Mouse (Mus musculus): ENCODE data around the gene Stx19. TPM values are rescaled to one million over a fixed set of nuclear protein-coding genes. Genes with fewer than 3 reads are reported as not detected.
A peak's percentile ranks its signal among the peaks of the same experiment; 100 is the strongest.

Gene Stx19
- total and polyA plus RNA-seq, 3 experiments: 0.11 TPM; not detected in 2

DNA sequence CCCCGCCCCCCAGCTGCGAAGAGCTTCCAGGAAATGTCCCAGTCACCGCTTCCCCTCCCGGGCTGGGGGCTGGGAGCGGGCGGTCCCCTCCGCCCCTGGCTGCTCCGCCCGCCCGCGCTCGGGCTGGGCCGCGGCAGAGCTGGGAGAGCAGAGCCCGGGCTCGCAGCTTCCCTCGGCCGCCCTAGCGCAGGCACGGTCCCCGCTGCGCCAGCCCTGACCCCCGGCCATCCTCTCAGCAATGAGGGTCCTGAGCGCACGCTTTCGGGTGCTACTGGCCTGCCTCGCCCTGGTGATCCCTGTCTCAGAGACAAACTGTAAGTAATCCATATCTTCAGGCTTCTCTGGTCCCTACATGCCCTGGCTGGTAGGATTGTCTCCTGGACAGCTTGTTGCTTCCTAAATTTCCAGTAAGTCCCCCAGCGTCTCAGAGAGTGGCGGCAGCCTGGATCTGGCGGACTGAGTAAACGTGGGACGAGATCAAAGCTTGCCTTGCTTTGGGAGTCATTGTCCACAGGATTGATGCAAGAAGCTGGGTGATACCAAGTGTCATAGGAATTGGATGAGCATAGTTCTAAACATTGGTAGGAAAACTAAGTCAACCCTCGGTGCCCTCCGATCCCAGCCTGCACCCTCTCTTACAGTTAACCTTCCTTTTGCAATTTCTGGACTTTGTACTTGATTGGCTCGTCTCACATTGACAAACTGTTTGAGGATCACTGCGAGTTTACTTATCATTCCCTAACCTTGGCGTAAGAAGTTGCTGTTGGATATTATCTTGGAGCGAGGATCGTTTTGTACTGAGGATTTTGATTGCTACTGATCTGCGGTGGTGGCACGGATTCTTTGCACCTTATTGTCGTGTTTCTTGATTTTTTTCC is 40.0 kb downstream of the Stx19 start, which contains the start of gene Pros1:
TSS of gene Pros1 (plus strand) at position 117 of the 878 bp plus-strand sequence.
- Histone ChIP-seq H3K27me3 (ENCODE audit: insufficient read depth, low read length) (no peaks in the 10 kb centered on the region), H3K4me1 (ENCODE audit: insufficient read depth, low read depth, low read length) (peaks cover 36% of the 10 kb centered on the region), H3K4me3 (ENCODE audit: low read depth, low read length) (peak within 1 kb of the TSS; percentile 81), H3K9me3 (replicated peaks) (no peaks in the 10 kb centered on the region), H3K36me3 (replicated peaks) (no peaks in the 10 kb centered on the region)
- ATAC-seq (ENCODE audit: extremely low read depth, insufficient number of reproducible peaks, low FRiP score, poor library complexity, severe bottlenecking): peak; percentile 55
- no peak for TF ChIP-seq POLR2AphosphoS5 (IDR thresholded peaks at IDR 0.05; ENCODE audit: insufficient replicate concordance, low read depth, low read length)
- TF ChIP-seq CTCF (IDR thresholded peaks at IDR 0.05; ENCODE audit: low read depth, low read length): no peak
- TF ChIP-seq GATA2 (IDR thresholded peaks at IDR 0.05; ENCODE audit: borderline replicate concordance, low read depth, low read length): no peak
- TF ChIP-seq TAL1 (conservative IDR thresholded peaks at IDR 0.05; ENCODE audit: low read depth, low read length): no peak
- no peak for TF ChIP-seq GATA1 (IDR thresholded peaks at IDR 0.05; ENCODE audit: borderline replicate concordance, low read length)
- peak; percentile 79 for DNase-seq (ENCODE audit: low spot score)

DNA sequence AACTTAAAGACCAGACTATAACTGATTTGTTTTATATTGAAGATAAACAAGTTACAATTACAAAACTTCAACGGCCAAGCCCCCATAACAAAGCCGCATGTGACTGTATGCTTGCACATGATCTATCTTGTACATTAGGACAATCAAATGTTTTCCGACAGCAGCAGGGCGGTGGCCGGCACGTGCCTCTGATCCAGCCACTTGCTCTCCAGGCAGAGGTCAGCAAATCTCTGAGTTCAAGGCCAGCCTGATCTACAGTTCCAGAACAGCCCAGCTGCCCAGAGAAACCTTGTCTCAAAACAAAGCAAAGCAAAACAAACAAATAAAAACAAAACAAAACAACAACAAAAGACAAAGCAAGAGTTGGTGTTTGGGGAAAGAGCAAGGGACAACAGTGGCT is 40.9 kb downstream of the Stx19 start:
- no peak for TF ChIP-seq GATA1 (IDR thresholded peaks at IDR 0.05; ENCODE audit: borderline replicate concordance, low read length)
- no peak for TF ChIP-seq TAL1 (conservative IDR thresholded peaks at IDR 0.05; ENCODE audit: low read depth, low read length)
- TF ChIP-seq CTCF (IDR thresholded peaks at IDR 0.05; ENCODE audit: low read depth, low read length): no peak
- TF ChIP-seq GATA2 (IDR thresholded peaks at IDR 0.05; ENCODE audit: borderline replicate concordance, low read depth, low read length): no peak
- TF ChIP-seq POLR2AphosphoS5 (IDR thresholded peaks at IDR 0.05; ENCODE audit: insufficient replicate concordance, low read depth, low read length): no peak
- Histone ChIP-seq H3K4me1 (ENCODE audit: insufficient read depth, low read depth, low read length) (peaks cover 36% of the 10 kb centered on the region), H3K9me3 (replicated peaks) (no peaks in the 10 kb centered on the region), H3K4me3 (ENCODE audit: low read depth, low read length) (peak overlapping the region; percentile 49; the same call in 1 of the 2 replicates), H3K27me3 (ENCODE audit: insufficient read depth, low read length) (no peaks in the 10 kb centered on the region), H3K36me3 (replicated peaks) (no peaks in the 10 kb centered on the region)
- DNase-seq (ENCODE audit: low spot score): no peak
- no peak for ATAC-seq (ENCODE audit: extremely low read depth, insufficient number of reproducible peaks, low FRiP score, poor library complexity, severe bottlenecking)

DNA sequence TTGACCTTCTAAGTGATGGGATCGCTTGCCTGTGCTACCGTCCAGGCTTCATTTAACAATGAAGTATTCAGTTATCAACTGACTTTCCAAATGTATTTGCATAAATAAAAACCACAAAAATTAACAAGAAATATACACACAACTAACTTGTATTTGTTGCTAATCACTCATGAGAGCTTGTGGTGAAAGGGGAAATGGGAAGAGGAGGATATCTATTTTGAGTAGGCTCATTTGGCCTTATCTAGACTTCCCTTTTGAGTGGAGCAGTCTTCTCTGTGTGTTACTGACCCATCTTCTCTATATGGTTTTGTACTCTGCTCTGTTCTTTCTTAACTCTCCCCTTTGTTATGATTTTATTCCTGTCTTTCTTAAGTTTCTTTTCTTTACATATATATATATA is 41.8 kb downstream of the Stx19 start:
- Histone ChIP-seq H3K4me3 (ENCODE audit: low read depth, low read length) (no peak overlapping the region), H3K4me1 (ENCODE audit: insufficient read depth, low read depth, low read length) (peaks cover 36% of the 10 kb centered on the region), H3K9me3 (replicated peaks) (no peaks in the 10 kb centered on the region), H3K27me3 (ENCODE audit: insufficient read depth, low read length) (no peaks in the 10 kb centered on the region), H3K36me3 (replicated peaks) (no peaks in the 10 kb centered on the region)
- DNase-seq (ENCODE audit: low spot score) (no peak), ATAC-seq (ENCODE audit: extremely low read depth, insufficient number of reproducible peaks, low FRiP score, poor library complexity, severe bottlenecking) (peak; percentile 37; the same call in 1 of the 2 replicates)
- TF ChIP-seq GATA1 (IDR thresholded peaks at IDR 0.05; ENCODE audit: borderline replicate concordance, low read length): no peak
- no peak for TF ChIP-seq POLR2AphosphoS5 (IDR thresholded peaks at IDR 0.05; ENCODE audit: insufficient replicate concordance, low read depth, low read length)
- TF ChIP-seq TAL1 (conservative IDR thresholded peaks at IDR 0.05; ENCODE audit: low read depth, low read length): no peak
- TF ChIP-seq CTCF (IDR thresholded peaks at IDR 0.05; ENCODE audit: low read depth, low read length): no peak
- TF ChIP-seq GATA2 (IDR thresholded peaks at IDR 0.05; ENCODE audit: borderline replicate concordance, low read depth, low read length): no peak

DNA sequence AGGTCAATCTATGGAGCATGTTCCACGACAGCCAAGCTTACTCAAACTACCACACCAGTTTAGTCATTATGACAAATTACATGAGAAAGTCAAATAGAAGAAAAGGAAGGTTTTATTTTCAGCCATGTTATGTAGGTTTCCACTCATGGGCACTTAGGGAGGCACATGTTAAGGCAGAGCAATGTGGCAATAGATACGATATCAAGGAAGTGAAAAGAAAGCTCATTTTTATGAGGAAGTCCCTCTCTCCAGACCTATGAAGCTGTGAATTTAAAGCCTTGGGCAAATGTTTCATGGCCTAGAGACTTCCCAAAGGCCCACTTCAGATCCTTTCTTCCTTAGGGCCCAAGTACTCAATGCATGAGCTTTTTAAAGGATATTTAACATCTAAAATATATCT is 43.0 kb downstream of the Stx19 start:
- ATAC-seq (ENCODE audit: extremely low read depth, insufficient number of reproducible peaks, low FRiP score, poor library complexity, severe bottlenecking) (no peak), DNase-seq (ENCODE audit: low spot score) (no peak)
- no peaks in the 10 kb centered on the region for H3K36me3 ChIP-seq (replicated peaks)
- no peaks in the 10 kb centered on the region for H3K9me3 ChIP-seq (replicated peaks)
- no peaks in the 10 kb centered on the region for H3K27me3 ChIP-seq (ENCODE audit: insufficient read depth, low read length)
- peaks cover 44% of the 10 kb centered on the region for H3K4me1 ChIP-seq (ENCODE audit: insufficient read depth, low read depth, low read length)
- no peak overlapping the region for H3K4me3 ChIP-seq (ENCODE audit: low read depth, low read length)
- TF ChIP-seq GATA1 (IDR thresholded peaks at IDR 0.05; ENCODE audit: borderline replicate concordance, low read length): no peak
- no peak for TF ChIP-seq TAL1 (conservative IDR thresholded peaks at IDR 0.05; ENCODE audit: low read depth, low read length)
- no peak for TF ChIP-seq POLR2AphosphoS5 (IDR thresholded peaks at IDR 0.05; ENCODE audit: insufficient replicate concordance, low read depth, low read length)
- TF ChIP-seq GATA2 (IDR thresholded peaks at IDR 0.05; ENCODE audit: borderline replicate concordance, low read depth, low read length): no peak
- TF ChIP-seq CTCF (IDR thresholded peaks at IDR 0.05; ENCODE audit: low read depth, low read length): no peak

DNA sequence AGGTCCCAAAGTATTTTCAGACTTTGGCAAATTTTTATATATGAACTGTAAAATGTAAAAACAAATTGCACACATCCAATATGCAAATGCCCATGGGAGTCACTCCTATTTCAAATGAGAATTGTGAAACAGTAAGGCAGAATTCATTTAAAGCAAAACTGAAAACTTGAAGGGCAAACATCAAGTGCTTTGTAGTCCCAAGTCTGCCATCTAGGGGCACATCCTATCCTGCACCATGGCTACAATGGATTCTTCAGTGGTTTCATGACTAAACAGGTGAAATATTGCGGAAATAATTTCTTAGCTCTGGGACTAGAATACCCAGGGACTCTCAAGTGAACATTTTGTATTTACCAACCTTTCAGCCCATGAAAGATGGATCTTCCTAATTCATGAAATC is 43.5 kb downstream of the Stx19 start:
- peaks cover 44% of the 10 kb centered on the region for H3K4me1 ChIP-seq (ENCODE audit: insufficient read depth, low read depth, low read length)
- no peaks in the 10 kb centered on the region for H3K9me3 ChIP-seq (replicated peaks)
- ATAC-seq (ENCODE audit: extremely low read depth, insufficient number of reproducible peaks, low FRiP score, poor library complexity, severe bottlenecking) (peak; percentile 31; the same call in 1 of the 2 replicates), DNase-seq (ENCODE audit: low spot score) (no peak)
- H3K4me3 ChIP-seq (ENCODE audit: low read depth, low read length): no peak overlapping the region
- H3K27me3 ChIP-seq (ENCODE audit: insufficient read depth, low read length): no peaks in the 10 kb centered on the region
- no peak for TF ChIP-seq CTCF (IDR thresholded peaks at IDR 0.05; ENCODE audit: low read depth, low read length)
- peaks cover 2% of the 10 kb centered on the region for H3K36me3 ChIP-seq (replicated peaks)

DNA sequence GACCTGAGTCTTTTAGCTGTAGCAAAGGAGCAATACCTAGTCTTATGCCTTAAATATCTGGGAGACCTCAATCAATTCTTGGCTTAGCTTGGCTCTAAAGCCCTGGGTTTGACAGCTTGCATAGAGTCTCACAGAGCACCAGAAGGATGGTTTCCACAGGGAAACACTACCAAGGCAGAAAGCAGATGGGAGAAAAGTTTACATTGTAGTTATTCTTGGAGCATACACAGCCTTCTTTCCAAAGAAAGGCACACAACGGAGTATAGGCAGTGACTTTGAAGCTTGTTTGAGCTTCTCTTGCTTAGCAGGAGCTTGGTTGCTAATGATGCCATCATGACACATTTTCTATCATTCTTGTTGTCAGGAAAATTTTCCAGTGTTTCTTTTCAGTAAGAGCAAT is 45.7 kb downstream of the Stx19 start:
- Histone ChIP-seq H3K4me1 (ENCODE audit: insufficient read depth, low read depth, low read length) (peaks cover 29% of the 10 kb centered on the region), H3K9me3 (replicated peaks) (no peaks in the 10 kb centered on the region), H3K27me3 (ENCODE audit: insufficient read depth, low read length) (no peaks in the 10 kb centered on the region), H3K4me3 (ENCODE audit: low read depth, low read length) (no peak overlapping the region), H3K36me3 (replicated peaks) (peaks cover 2% of the 10 kb centered on the region)
- ATAC-seq (ENCODE audit: extremely low read depth, insufficient number of reproducible peaks, low FRiP score, poor library complexity, severe bottlenecking) (no peak), DNase-seq (ENCODE audit: low spot score) (no peak)
- TF ChIP-seq TAL1 (conservative IDR thresholded peaks at IDR 0.05; ENCODE audit: low read depth, low read length): no peak
- no peak for TF ChIP-seq CTCF (IDR thresholded peaks at IDR 0.05; ENCODE audit: low read depth, low read length)
- TF ChIP-seq GATA1 (IDR thresholded peaks at IDR 0.05; ENCODE audit: borderline replicate concordance, low read length): no peak
- TF ChIP-seq POLR2AphosphoS5 (IDR thresholded peaks at IDR 0.05; ENCODE audit: insufficient replicate concordance, low read depth, low read length): no peak
- no peak for TF ChIP-seq GATA2 (IDR thresholded peaks at IDR 0.05; ENCODE audit: borderline replicate concordance, low read depth, low read length)
